Mouse (Mus musculus): ENCODE results near the gene Stx11.
"Not testable (repeated sequence)": the region's sequence is repeated elsewhere in the genome, so short reads cannot be mapped to it uniquely, and the experiment has no call there.

The Stx11 gene

DNA sequence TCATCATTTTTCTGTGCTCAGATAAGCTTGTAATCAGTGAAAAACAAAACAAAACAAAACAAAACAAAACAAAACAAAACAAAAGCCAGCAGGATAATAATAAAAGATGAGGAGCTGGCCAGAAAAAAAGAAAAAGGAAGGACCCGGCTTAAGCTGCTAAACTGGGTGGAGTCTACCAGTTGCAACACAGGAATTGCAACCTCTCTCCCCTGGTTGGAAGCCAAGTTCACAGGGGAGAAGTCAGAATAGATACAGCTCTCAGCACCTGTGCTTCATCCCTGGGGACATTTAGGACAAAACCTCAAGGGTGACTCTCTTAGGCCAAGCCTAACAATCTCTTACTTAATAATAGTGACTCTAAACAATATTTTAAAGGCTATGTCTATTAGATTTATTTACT, 8.3 kb downstream of the Stx11 start:
- no peak for DNase-seq

DNA sequence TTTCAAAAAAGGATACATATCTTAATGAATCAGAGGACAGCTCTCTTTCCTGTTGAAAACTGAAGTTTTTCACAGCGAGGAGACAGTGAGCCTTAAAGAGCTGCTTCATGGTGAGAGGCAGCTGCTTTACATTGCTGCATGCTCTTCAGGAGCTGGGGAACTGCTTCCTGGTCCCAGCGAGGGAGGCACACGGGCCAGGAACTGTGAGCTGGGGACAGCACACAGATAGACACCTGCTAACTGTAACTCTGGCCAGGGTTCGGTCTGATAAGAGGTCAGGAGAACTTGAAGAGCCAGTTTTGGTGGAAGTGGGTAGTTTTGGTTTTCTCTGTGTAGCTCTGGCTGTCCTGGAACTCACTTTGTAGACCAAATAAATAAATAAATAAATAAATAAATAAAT, 12.7 kb downstream of the Stx11 start:
- not testable (repeated sequence) for DNase-seq

DNA sequence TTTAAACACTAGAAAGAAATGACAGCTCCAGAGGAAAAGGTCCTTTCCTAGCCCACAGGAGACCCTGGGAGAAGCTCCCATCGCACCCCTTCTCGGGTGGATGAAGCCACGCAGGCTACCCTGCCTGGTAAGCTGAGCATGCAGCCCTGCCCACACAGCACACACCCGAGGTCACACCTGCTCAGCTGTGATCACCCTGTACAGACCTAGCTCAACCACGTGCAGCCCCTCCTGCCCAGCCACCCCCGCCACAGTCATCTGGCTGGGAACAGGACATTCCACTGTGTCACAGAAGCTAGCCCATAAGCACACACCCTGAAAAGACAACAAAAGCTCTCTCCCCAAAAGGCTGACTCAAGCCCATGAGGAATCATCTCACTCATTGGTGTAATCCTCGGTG, 14.8 kb downstream of the Stx11 start:
- no peak for DNase-seq

DNA sequence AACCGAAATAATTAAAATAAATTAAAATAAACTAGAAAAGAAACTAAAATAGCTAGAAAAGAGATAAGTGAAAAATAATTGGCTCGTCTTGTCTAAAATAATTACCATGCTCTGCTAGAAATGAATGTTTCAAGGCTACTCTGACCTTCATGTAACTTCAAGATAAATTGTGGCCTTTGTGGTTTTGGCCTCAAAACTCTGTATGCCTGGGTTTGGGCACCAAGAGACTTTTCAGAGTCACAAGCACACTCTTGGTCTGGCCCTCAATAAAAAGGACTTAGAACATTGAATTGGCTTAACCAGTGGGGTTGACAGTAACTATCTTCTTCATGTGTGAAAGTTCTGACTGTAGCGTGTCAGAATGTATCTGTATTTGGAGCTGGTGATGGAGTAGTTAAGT, 16.5 kb downstream of the Stx11 start:
- no peak for DNase-seq

DNA sequence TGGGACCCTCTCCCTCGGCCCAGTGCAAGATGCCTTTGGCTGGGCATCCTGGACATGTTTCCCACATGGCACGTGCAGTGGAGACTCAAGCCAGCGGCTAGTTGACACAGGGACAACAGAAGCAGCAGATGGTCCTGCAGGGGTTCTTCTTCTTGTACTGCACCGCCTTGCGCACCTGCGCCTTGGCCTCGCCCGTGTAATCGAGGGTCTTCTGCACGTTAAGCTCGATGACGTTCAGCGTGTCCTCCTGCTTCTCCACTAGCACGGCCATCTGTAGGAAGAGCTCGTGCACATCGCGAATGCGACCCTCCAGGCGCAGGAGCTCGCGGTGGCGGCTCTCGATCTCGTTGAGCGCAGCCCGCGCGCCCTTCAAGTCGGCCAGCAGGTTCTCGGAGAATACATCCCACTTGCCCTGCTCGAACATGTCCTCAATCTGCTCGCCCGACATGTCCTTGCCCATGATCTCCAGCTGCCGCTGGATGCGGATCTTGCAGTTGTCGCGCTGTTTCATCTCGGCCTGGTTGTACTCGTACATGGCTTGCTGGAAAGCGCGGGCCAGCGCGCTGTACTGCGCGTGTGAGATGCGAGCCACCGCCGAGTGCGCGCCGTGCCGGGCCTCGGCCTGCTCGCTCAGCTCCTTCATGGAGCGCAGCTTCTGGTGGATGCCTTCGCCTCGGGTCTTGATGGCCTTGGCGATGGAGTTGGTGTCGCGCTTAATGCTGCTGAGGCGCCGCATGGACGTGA, 22.9 kb downstream of the Stx11 start:
- peak; percentile 45 for DNase-seq

DNA sequence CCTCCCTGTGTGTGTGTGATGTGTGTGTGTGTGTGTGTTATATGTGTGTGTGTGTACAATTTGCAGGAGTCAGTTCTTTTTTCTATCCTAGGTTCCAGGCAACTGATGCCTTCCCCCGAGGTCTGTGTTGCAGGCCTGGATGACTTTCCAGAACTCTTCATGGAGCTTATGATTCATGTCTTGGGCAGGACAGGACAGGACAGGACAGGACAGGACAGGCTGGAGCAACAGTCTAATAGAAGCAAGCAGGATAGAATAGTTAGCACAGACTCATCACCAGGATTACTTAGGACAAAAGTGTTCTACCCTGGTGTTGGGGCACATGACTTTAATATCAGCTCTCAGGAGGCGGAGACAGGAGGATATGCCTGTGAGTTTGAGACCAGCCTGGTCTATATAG, 25.3 kb downstream of the Stx11 start:
- no peak for DNase-seq

DNA sequence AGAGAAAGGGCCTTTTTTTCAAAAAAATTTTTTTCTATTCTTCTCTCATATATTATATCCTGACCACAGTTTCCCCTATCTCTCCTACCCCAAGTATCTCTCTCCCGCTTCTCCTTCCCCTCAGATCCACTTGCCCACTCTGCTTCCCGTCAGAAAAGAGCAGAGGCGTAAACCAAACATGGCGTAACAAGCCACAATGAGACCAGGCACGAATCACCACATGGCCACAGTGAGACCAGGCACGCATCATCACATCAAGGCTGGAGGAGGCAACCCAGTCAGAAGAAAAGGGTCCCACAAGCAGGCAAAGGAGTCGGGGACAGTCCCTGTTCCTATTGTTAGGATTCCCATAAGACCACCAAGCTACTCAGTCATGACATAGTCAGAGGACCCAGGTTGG, 28.0 kb downstream of the Stx11 start:
- no peak for DNase-seq

DNA sequence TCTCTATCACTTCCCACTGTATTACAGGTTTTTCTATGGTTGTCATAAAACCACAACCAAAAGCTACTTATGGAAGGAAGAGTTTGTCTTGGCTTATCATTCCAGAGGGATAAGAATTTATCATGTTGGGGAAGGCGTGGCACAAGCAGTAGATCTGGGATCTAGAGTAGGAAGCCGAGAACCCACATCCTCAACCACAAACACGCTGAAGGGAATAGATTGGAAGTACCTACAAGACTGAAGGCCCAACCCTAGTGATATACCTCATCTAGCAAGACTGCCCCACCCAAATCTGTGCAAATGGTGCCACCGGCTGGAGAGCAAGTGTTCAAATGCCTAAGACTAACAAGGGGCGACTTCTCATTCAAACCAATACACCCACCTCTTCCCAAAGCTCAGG, 28.5 kb downstream of the Stx11 start:
- no peak for DNase-seq

DNA sequence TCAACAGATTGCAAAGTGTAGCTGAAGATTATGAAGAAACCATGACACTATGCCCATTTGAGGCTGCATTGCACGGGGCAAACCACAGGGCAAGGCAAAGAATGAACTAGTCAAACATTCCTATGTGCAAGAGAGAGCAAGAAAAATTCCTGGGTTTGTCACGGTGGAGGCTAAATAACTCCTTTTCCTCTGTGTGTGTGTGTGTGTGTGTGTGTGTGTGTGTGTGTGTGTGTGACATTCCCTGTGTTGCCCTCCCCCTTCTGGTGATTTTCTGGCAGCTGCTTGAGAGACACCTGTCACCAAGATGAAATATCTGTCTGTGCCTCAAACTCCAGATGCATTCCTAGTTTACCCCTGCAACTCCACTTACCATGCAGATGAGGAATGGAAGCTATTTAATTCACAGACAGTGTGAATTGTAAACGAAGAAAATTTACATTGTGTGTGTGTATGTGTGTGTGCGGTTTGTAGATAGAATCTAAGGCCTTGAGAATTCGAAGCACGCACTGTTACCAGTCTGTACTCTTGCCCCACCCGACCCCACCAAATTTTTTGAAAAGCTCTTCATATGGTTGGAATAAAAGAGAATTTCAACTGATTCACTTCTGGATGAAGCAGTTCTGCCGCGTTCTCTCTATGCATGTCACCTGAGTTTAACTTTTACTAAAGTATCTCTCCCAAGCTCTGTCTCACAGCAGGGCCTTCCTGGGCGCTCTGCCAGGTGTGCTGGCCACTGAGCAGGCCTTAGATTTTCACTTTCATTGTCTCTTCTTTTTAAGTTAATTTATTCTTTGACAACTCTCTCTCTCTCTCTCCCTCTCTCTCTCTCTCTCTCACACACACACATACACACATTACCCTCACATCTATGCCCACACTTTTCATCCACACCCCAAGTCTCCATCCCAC, 32.4 kb downstream of the Stx11 start:
- no peak for DNase-seq

DNA sequence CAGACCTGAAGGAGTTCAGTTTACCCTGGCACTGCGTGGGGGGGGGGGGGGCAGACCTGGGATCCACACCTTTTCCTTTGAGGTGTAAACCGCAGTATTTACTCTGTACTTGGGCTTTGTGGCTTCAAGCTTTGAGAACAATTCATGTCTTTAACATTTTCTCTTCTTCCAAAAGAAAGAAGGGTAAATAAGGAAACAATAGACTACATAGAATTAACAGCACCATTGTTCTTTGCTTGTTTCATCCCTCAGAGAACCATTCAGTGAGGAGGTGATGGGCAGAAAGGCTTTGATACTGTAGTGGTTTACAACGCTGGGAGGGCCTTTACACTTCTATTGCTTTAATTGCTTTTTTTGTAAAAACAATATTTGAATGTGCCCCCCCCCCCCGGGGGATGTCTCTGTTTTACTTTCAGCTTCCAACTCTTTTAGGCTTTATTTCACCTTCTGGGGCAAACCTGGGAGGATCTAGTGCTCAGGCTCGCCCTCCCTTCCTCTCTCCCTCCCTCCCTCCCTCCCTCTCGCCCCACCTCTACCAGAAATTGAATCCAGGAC, 33.7 kb downstream of the Stx11 start:
- DNase-seq, result no peak

DNA sequence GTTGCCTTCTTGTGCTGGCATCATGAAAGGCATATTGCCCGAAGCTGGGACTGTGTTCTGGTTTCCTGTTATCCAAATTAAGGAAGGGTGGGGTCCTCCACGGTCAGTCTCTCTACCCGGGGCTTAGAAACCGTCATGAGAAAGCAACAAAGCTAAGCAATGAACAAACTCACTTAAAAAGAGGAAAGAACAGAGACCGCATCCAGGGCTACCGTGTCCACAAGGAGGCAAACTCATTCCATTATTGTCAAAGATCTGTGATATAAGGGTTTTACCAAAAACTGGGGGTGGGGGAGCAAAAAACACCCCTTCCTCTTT, 34.3 kb downstream of the Stx11 start:
- no peak for DNase-seq

DNA sequence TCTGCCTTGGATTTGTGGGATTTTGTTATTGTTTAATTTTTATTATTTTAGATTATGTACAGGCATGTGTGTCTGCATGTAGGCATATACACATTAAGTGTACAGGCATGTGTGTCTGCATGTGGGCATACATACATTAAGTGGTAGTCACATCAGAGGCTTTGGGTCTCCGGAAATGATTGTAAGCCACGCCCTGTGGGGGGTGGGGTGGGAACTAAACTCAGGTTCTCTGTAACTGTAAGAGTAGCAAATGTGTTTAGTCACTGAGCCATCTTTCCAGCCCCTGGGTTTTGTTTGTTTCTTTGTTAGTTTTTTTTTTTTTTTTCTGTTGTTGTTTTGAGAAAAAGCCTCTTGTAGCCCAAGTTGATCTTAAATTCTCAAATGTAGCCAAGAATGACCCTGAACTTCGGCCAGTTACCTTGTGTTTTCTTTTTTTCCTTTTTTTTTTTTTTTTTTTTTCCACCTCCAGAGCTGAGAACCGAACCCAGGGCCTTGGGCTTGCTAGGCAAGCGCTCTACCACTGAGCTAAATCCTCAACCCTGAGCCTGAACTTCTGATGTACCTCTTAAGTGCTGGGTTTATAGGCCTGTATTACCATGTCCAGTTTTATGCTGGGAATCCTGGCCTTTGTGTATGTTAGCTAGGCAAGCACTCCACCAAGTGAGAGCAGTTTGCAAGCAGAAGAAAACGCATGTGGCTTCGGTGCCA, 34.8 kb downstream of the Stx11 start:
- DNase-seq, result peak; percentile 55

DNA sequence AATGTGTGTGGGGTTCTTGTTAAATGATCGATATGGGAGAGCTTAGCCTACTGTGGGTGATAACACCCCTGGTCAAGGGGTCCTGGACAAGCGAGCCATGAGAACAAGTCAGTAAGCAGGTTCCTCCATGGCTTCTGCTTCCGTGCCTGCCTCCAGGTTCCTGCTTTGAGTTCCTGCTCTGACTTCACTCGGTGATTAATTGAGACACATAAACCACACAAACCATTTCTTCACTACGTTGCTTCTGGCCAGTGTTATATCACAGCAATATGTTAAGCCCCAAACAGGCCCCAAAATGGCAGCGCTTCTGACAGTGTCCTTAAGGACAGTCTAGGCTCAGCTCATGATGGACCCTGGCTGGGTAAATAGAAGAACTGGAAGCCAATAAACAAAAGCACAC, 35.9 kb downstream of the Stx11 start:
- no peak for DNase-seq

DNA sequence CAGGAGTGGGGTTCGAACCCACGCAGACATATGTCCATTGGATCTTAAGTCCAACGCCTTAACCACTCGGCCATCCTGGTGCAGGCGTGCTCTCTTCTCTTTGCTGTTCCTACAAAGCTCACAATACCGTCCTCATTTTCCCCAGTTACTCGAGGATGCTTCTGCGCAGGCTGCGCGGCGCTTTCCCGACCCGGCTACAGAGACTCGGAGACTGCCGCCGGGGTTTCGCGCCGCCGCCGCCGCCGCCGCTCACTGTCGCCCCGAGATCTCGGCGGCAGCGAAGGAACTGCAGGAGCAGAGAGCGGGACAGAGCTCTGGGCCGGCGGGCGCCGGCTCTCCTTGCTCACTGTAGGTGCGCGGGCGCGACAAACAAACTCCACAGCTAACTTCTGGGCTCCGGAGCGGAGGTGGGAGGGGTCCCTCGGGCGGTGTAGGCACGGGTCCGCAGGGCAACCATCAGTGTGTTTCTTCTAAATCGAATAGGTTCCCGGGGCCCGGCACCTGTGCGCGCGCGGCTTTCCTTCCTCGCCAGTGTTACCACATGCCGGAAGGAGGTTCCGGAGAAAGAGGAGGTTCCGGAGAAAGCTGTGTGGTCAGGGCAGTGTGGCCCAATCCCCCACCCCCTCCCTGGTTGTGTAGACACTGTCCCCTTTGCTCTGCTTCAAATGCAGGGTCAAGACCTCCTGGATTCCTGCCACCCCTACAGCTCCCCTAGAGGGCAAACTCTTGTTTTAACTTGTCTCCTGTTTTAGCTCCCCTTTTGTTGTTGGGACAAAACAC, 41.3 kb downstream of the Stx11 start:
- DNase-seq, result peak; percentile 86

DNA sequence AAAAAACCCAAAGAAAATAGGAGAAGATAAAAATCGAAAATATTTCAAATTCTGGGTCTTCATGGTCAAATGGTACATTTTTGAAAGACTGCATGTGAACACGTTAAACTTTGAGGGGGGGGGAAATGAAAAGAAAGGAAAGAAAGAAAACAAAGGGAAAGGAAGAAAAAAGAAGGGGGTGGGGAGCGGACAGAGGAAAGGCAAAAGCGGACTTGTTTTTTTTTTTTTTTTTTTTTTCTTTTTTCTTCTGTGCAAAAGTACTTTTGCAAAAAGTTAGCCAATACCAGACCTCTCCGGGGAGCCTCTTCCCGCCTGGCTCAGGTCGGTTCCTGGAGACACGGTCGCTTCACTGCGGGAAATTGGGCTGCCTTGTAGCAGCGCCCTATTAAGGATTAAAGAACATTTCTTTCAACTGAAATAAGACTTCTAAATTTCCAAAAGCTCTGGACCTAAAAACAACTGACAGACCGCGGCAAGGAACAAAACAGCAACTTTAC, 42.0 kb downstream of the Stx11 start:
- no peak for DNase-seq

DNA sequence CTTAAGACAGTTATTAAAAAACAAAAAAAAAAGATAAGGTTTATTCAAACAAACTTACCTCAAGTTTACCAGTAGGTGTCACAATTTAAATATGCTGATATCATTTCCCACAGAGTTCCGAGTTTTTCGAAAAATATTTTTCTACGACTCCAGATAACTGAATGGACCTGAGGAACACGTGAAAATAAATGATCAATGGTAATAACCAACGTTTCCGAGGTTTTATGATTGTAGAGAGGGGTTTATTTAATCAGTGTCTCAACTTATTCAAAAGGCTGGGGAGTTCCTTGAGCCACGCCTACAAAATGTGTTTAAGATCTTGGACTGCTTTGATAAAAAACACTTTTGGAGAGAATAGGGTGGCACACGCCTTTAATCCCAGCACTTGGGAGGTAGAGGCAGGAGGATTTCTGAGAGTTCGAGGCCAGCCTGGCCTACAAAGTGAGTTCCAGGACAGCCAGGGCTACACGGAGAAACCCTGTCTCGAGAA, 42.5 kb downstream of the Stx11 start:
- DNase-seq, result peak; percentile 64

DNA sequence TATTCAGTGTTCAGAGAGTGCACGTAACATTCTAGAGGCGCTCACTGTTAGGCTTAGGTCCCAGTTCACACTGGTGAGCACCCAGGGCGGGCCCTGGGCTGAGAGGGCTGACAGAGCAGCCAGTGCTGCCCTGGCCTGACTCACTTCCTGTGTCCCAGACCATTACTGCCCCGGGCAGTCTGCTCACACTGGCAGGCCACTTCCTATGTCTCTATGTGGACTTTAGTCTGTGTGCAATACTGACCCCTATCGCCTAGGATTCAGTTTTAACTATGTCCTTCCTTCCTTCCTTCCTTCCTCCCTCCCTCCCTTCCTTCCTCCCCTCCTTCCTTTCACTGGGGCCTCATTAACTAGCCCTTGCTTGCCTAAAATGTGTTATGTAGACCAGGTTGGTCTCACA, 44.8 kb downstream of the Stx11 start:
- no peak for DNase-seq

DNA sequence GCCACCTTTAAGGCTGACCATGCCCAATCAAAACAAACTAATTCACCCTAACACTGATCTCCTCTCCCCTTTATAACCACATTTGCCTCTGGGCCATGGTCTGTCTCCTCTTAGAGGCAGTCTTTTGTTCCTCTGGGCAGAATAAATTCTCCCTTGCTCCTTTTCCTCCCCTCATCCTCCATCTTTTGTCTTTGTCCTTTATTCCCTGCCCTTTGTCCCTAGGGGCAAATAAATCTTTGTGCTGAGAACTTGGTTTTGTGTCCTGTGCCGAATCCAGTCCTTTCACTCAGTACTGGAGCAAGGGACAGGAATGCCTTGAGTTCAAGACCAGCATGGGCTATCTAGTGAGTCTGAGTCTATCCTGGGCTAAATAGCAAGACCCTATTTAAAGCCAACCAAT, 46.5 kb downstream of the Stx11 start:
- DNase-seq, result no peak

DNA sequence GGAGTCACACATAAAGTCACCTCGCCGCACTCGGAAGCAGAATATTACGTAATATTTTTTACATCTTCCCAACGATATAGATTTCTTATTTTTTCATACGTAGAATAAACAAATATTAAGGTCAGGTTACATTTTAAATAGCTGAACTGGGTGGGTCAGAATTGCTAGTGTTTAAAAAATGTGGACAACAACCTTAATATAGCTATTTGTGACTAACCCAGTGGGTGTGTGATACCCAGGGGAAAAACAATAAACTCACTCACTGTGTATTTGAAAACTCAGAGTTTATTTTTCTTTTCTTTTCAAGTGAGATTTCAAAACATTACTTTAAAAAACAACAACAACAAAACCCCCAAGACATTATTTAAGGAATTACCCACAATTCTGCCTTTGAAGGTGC, 47.7 kb downstream of the Stx11 start:
- no peak for DNase-seq

DNA sequence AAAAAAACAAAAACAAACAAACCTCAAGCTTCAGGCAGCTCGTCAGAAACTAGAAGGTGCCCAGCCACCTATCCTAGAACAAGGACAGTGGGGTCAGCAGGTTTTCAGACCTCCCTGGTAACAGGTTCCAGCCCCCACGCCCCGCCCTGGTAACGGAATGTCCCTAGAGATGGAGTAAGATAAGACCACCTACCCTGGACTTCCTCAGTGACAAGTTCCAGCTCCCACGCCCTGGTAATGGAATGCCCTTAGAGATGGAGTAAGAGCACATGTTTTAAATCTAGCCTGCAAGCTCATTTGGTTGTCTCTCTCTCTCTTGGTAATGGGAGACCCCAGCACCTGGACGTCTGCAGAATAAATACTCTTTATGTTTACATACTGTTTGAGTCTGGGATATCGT, 48.3 kb downstream of the Stx11 start:
- DNase-seq, result no peak

DNA sequence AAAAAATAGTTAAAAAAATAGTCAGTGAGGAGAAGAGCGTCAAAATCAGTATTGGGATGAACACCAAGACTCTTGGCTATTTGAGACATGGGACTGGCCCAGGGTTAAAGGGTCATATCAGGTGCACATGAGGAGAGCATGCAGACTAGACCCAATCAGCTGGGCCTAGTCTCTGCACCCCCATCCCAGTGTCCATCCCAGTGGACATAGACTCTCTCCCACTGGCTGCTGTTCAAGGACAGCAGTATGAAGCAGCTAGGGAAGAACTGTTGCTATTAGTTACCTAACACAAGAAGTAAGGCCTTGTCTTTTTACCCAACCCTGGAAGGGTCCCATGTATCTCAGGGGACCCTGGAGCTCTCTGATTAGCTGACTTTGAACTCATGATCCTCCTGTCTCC, 49.9 kb downstream of the Stx11 start:
- DNase-seq, result no peak

DNA sequence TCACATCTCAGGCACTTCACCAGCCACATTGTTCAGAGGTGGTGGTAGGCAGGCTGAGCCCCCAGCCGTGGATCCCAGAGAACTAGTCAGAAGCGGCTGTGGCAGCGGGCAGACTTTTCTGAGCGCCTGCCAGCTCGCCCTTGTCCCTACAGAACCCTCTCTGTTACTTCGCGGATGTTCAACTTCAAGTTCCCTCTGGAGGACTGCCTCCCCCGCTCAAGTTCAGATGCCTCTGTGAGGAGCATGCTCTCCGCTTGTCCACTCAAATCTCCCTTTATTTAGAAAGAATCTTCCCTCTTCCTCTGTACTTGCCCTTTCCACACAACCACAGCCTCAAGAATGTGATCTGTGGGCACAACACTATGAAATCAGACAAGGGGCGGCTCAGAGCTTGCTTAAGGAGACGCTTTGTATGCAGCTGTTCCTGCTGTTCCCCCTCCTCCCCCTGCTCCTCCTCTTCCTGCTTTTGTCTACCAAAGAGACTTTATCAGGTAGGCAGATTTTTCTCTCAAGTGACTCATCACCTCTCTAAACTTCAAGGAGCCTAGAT, 52.0 kb downstream of the Stx11 start:
- DNase-seq, result peak; percentile 38
